Mouse (Mus musculus): ENCODE data around the gene Sh3bgrl. TPM values are rescaled to one million over a fixed set of nuclear protein-coding genes. Genes with fewer than 3 reads are reported as not detected.
A peak's percentile ranks its signal among the peaks of the same experiment; 100 is the strongest.

Gene Sh3bgrl
- total and polyA plus RNA-seq, 2 experiments from 2014 or later = 45.3 to 56.7 TPM

DNA sequence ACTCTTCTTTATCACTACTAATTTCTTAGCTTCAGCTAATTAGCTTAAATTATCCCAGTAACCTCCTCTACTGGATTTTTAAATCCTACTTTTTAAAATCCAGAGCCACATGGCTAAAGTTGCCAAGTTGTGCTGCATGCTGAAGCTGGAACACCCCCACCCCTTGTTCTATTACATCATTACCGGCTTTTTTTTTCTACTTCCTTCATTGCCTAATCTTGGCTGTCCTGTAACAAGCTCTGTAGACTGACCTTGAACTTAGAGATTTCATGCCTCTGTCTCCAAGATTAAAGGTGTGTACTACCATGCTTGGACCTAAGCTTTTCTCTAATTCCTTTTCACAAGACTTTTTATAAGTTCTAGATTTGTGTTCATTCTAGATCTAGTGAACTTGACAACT is 133.6 kb downstream of the Sh3bgrl start:
- DNase-seq (ENCODE audit: low spot score) = no peak
- H3K9ac ChIP-seq (replicated peaks; ENCODE audit: low read depth, low read length) = no peak overlapping the region
- no peak for ATAC-seq (ENCODE audit: insufficient read depth, low read depth)
- no peaks in the 10 kb centered on the region for H3K4me1 ChIP-seq (ENCODE audit: control insufficient read depth, insufficient read depth)
- no peak overlapping the region for H3K4me2 ChIP-seq (ENCODE audit: low read depth, low read length)
- no peaks in the 10 kb centered on the region for H3K27me3 ChIP-seq (ENCODE audit: control insufficient read depth, insufficient read depth, low read length)
- no peaks in the 10 kb centered on the region for H3K36me3 ChIP-seq (replicated peaks; ENCODE audit: control insufficient read depth, insufficient read depth, low read length)
- H3K4me3 ChIP-seq (ENCODE audit: low read depth, low read length) = no peak overlapping the region
- TF ChIP-seq CTCF (IDR thresholded peaks at IDR 0.05; ENCODE audit: low read depth) = no peak
- TF ChIP-seq EP300 (IDR thresholded peaks at IDR 0.05; ENCODE audit: low read depth) = no peak
- no peaks in the 10 kb centered on the region for H3K9me3 ChIP-seq (replicated peaks; ENCODE audit: control insufficient read depth, low read length)
- H3K27ac ChIP-seq (ENCODE audit: low read depth) = no peak overlapping the region
- WGBS = 81% methylated on average over 1 of the region's 1 CpGs

DNA sequence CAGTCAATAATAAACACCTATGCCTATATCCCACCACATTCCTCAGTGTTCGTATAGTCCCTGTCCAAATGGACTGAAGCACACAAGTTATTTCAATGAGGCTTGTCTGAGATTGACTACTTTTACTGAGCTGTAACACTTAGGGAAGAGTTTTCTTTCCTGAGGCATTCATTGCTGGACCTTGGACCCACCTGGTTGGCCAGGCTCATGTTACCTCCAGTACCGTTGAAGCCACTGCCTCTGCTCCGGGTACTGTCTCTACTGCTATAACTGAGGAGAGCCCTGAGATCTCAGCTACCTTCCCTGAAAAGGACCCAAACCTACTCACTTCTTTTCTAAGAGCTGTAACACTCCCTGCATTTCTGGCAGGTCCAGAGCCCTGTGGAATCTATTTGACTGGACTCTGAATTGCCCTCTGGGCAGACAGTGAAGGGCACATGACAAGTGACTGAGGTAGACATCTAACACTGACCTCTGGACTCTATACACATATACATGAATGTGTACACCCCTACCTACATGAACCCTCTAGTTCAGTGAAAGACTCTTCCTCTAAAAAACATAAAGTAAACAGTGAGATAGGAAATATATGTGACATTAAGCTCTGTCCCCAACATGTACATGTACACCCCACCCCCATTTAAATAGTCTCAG is 140.3 kb downstream of the Sh3bgrl start:
- ATAC-seq (ENCODE audit: insufficient read depth, low read depth) (no peak), DNase-seq (ENCODE audit: low spot score) (no peak)
- H3K9me3 ChIP-seq (replicated peaks; ENCODE audit: control insufficient read depth, low read length) = no peaks in the 10 kb centered on the region
- no peaks in the 10 kb centered on the region for H3K36me3 ChIP-seq (replicated peaks; ENCODE audit: control insufficient read depth, insufficient read depth, low read length)
- no peak overlapping the region for H3K4me3 ChIP-seq (ENCODE audit: low read depth, low read length)
- H3K4me1 ChIP-seq (ENCODE audit: control insufficient read depth, insufficient read depth) = no peaks in the 10 kb centered on the region
- 78% methylated on average over 3 of the region's 3 CpGs for WGBS
- no peak overlapping the region for H3K4me2 ChIP-seq (ENCODE audit: low read depth, low read length)
- no peak overlapping the region for H3K9ac ChIP-seq (replicated peaks; ENCODE audit: low read depth, low read length)
- TF ChIP-seq CTCF (IDR thresholded peaks at IDR 0.05; ENCODE audit: low read depth) (no peak), EP300 (IDR thresholded peaks at IDR 0.05; ENCODE audit: low read depth) (no peak)
- H3K27me3 ChIP-seq (ENCODE audit: control insufficient read depth, insufficient read depth, low read length) = no peaks in the 10 kb centered on the region
- H3K27ac ChIP-seq (ENCODE audit: low read depth) = no peak overlapping the region

DNA sequence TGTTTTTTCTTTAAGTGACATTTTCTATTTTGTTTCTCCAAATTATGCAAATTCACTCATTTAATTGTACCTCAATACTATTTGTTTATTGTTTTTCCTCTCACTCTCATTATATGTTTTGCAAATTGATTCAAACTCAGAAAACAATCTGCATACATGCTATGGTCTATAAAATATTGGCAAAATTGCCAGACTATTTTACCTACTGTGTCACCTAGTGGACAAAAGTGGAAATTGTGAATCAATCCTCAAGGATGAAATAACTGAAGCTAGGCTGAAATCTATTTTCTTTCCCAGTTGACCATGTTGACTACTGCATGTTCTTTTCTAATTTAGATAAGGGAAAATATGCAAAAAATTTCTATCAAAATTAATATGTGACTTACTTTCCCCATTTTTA is 143.0 kb downstream of the Sh3bgrl start:
- Histone ChIP-seq H3K9ac (replicated peaks; ENCODE audit: low read depth, low read length) (no peak overlapping the region), H3K4me2 (ENCODE audit: low read depth, low read length) (no peak overlapping the region), H3K27me3 (ENCODE audit: control insufficient read depth, insufficient read depth, low read length) (no peaks in the 10 kb centered on the region), H3K9me3 (replicated peaks; ENCODE audit: control insufficient read depth, low read length) (no peaks in the 10 kb centered on the region), H3K36me3 (replicated peaks; ENCODE audit: control insufficient read depth, insufficient read depth, low read length) (no peaks in the 10 kb centered on the region), H3K4me3 (ENCODE audit: low read depth, low read length) (no peak overlapping the region), H3K4me1 (ENCODE audit: control insufficient read depth, insufficient read depth) (no peaks in the 10 kb centered on the region), H3K27ac (ENCODE audit: low read depth) (no peak overlapping the region)
- no peak for DNase-seq (ENCODE audit: low spot score)
- no peak for ATAC-seq (ENCODE audit: insufficient read depth, low read depth)
- TF ChIP-seq EP300 (IDR thresholded peaks at IDR 0.05; ENCODE audit: low read depth) (no peak), CTCF (IDR thresholded peaks at IDR 0.05; ENCODE audit: low read depth) (peak; percentile 38)

Other genes with a start within 250 kb of the Sh3bgrl start
- gene Hmgn5, start 82.0 kb upstream of the Sh3bgrl start, total RNA-seq (2014; rRNA removed; ENCODE audit: low replicate concordance) = 0.19 TPM in 1 of 2 replicates, not detected in the other
- 15.1 and 15.4 TPM in 2 replicates for gene Hmgn5, start 82.0 kb upstream of the Sh3bgrl start, polyA plus RNA-seq (2015; fragmentation: Nextera tagmentation; extraction: Ambion mirVana)
- gene Gm6377, start 101.4 kb downstream of the Sh3bgrl start, total RNA-seq (2014; rRNA removed; ENCODE audit: low replicate concordance) = 0.27 and 0.61 TPM in 2 replicates
- 0.07 and 0.11 TPM in 2 replicates for gene Gm6377, start 101.4 kb downstream of the Sh3bgrl start, polyA plus RNA-seq (2015; fragmentation: Nextera tagmentation; extraction: Ambion mirVana)

All from heart, postnatal 0 days (tissue).